In the genomic region with DNA sequence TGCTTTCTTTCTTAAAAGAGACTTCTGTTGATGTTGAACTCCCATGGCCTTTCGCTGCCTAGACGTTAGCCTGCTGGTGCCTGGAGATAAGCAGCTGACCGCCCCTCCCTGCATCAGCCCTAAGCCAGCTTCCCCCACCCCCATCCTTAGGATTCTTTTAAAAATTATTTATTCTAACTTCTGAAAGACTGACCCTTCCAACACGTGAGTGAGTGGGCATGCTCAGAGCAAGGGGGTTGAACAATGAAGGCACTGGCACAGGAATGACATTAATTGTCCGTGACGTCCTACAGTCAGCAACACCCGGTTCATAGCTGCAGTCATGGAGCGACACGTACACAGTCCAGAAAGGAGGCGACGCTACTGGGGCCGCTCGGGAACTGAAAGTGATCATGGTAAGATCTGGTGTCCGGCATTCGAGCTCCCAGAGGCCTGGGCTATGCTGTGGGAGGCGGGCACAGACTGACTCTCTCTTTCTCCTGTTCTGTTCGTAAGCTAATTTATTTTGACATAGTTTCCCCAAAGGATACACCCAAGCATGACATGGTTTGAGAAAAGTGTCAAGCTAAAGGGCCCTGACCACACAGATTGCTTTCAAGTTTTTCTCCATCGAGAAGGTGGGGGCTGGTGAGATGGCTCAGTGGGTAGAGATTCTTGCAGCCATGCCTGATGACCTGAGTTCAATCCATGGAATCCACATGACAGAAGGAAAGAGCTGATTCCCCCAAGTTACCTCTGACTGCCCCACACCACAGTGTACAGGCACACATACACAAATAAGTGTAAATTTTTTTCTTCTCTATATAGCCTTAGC, we compare ENCODE assay signal across 8 mouse cellular contexts. TPM values are rescaled to one million over a fixed set of nuclear protein-coding genes. Genes with fewer than 3 reads are reported as not detected.
DNase-seq lines count a peak whose midpoint lies in the region; ATAC-seq and TF ChIP-seq lines count a peak whose summit lies in the region.
"Had no signal": no experiment of that assay in that cellular context is flagged by ENCODE, and none has a peak within 500 bp of the region (broad histone marks: within the 10 kb centered on the region; RNA-seq: fewer than 3 reads in every experiment).

No protein-coding gene starts in this region.

- H3K4me1 ChIP-seq in kidney, postnatal 0 days (replicated peaks; ENCODE audit: insufficient read depth, low read length) = peaks cover 4% of the 10 kb centered on the region; the same call in 1 of the 2 replicates
- H3K4me1 ChIP-seq in embryonic facial prominence, embryonic 10.5 days = peaks cover 14% of the 10 kb centered on the region; the same call in 1 of the 2 replicates
- peaks cover 32 to 48% of the 10 kb centered on the region in 2 experiments for H3K4me1 ChIP-seq in liver, embryonic 14.5 days (replicated peaks; ENCODE audit: control insufficient read depth in 2 of 2, insufficient read depth in 2 of 2, low read length in 1 of 2)

- H3K4me3 ChIP-seq in kidney, postnatal 0 days (replicated peaks; ENCODE audit: low read depth, low read length) = no peak overlapping the region
- H3K4me3 ChIP-seq in embryonic facial prominence, embryonic 10.5 days = no peak overlapping the region
- peak overlapping the region; percentile 60 to 96 for H3K4me3 ChIP-seq in liver, embryonic 14.5 days (ENCODE audit: insufficient read depth in 1 of 2, low read depth in 2 of 2, low read length in 2 of 2)

- peak; percentile 75 for DNase-seq in kidney, postnatal 0 days (ENCODE audit: low spot score)
- no peak for DNase-seq in kidney, adult 8-10 months
- DNase-seq in embryonic facial prominence, embryonic 10.5 days (ENCODE audit: low spot score) = peak; percentile 20
- peak; percentile 79 to 82 (median 81) for DNase-seq in liver, embryonic 14.5 days (ENCODE audit: low read depth in 3 of 3, low spot score in 3 of 3)
- DNase-seq in spleen, postnatal 36 days (ENCODE audit: low spot score in 2 of 2) = peak; percentile 13 to 32
- DNase-seq in left cerebral cortex, postnatal 10 days (ENCODE audit: extremely low spot score in 1 of 2, low spot score in 2 of 2) = no peak
- DNase-seq in gastrocnemius, adult 8-10 months (ENCODE audit: low spot score in 2 of 2) = no peak
- DNase-seq: cerebellum, adult 8-10 months had no signal

- intact Hi-C loops in left cerebral cortex, postnatal 10 days (cut with DNase I) = loop anchor here (5.0 kb wide), 3 partner anchors 217 to 407 kb away; partner anchors contain the start of gene Cachd1

- H3K36me3 ChIP-seq in kidney, postnatal 0 days (ENCODE audit: insufficient read depth, low read length) = 0 out of 2 replicates have a peak, but pooled peaks cover 14% of the 10 kb centered on the region
- peaks cover 81% of the 10 kb centered on the region for H3K36me3 ChIP-seq in embryonic facial prominence, embryonic 10.5 days (replicated peaks)
- peaks cover 2% of the 10 kb centered on the region; the same call in 1 of the 2 replicates for H3K36me3 ChIP-seq in liver, embryonic 14.5 days (replicated peaks; ENCODE audit: control insufficient read depth, insufficient read depth, low read depth)

- peak; percentile 87 for TF ChIP-seq EP300 in liver, embryonic 14.5 days (IDR thresholded peaks at IDR 0.05; ENCODE audit: low read depth)

- H3K9me3 ChIP-seq in kidney, postnatal 0 days (replicated peaks; ENCODE audit: low read length) = no peaks in the 10 kb centered on the region
- H3K9me3 ChIP-seq in embryonic facial prominence, embryonic 10.5 days = no peaks in the 10 kb centered on the region
- H3K9me3 ChIP-seq in liver, embryonic 14.5 days (ENCODE audit: control insufficient read depth, low read length) = no peaks in the 10 kb centered on the region

- WGBS in kidney, postnatal 0 days = 43% methylated on average over 18 of the region's 18 CpGs
- WGBS in embryonic facial prominence, embryonic 10.5 days = 72% methylated on average over 18 of the region's 18 CpGs
- WGBS in liver, embryonic 14.5 days (ENCODE audit: insufficient replicate concordance) = 12% methylated on average over 18 of the region's 18 CpGs

- H3K27ac ChIP-seq in kidney, postnatal 0 days = no peak overlapping the region; the same call in 1 of the 2 replicates
- no peak overlapping the region; the same call in 1 of the 2 replicates for H3K27ac ChIP-seq in embryonic facial prominence, embryonic 10.5 days (replicated peaks)
- H3K27ac ChIP-seq in liver, embryonic 14.5 days = peak overlapping the region; percentile 96

- no peak overlapping the region for H3K9ac ChIP-seq in kidney, postnatal 0 days (ENCODE audit: low read depth, low read length)
- peak overlapping the region; percentile 68 for H3K9ac ChIP-seq in liver, embryonic 14.5 days (replicated peaks)

- no peak overlapping the region for H3K4me2 ChIP-seq in kidney, postnatal 0 days (ENCODE audit: low read length)
- peak overlapping the region; percentile 79 for H3K4me2 ChIP-seq in liver, embryonic 14.5 days (ENCODE audit: low read depth)

- no peak for TF ChIP-seq CTCF in kidney, postnatal 0 days (IDR thresholded peaks at IDR 0.05; ENCODE audit: low read depth)
- TF ChIP-seq CTCF in liver, embryonic 14.5 days (IDR thresholded peaks at IDR 0.05; ENCODE audit: low read depth) = no peak

- ATAC-seq in kidney, postnatal 0 days (replicated peaks; ENCODE audit: low FRiP score, low read depth) = peak; percentile 62
- ATAC-seq in liver, embryonic 14.5 days (ENCODE audit: insufficient read depth) = peak; percentile 92

- H3K27me3 ChIP-seq in kidney, postnatal 0 days (ENCODE audit: insufficient read depth, low read length) = no peaks in the 10 kb centered on the region
- no peaks in the 10 kb centered on the region for H3K27me3 ChIP-seq in embryonic facial prominence, embryonic 10.5 days (replicated peaks; ENCODE audit: low read depth, poor library complexity, severe bottlenecking)
- H3K27me3 ChIP-seq in liver, embryonic 14.5 days (ENCODE audit: control insufficient read depth, insufficient read depth, low read length) = no peaks in the 10 kb centered on the region

RNA-seq across cellular contexts. Expression of gene Gm10577, which starts 25.8 kb away (rescaled TPM):
- not detected in 2 replicates for polyA plus RNA-seq in kidney, postnatal 0 days (2015; fragmentation: Nextera tagmentation; extraction: Ambion mirVana)
- not detected in 2 replicates for polyA plus RNA-seq in embryonic facial prominence, embryonic 10.5 days (2016; fragmentation: Nextera tagmentation; extraction: Ambion mirVana)
- not detected in 2 replicates for polyA plus RNA-seq in liver, embryonic 14.5 days (2012; rRNA removed)
- polyA plus RNA-seq in liver, embryonic 14.5 days (2014; fragmentation: Nextera tagmentation; extraction: Ambion mirVana) = not detected in 2 replicates
- not detected for total RNA-seq in left cerebral cortex, postnatal 10 days (2021)
- total RNA-seq in gastrocnemius, adult 8-10 months (2022) = not detected

Comparison
In these comparisons a context has a peak if more than half of its experiments do, and no peak if none do; other contexts are left out.
1. DNase-seq: peak in kidney, postnatal 0 days (single experiment), embryonic facial prominence, embryonic 10.5 days (single experiment), liver, embryonic 14.5 days (3 of 3) and spleen, postnatal 36 days (2 of 2); none in kidney, adult 8-10 months (0 of 2), left cerebral cortex, postnatal 10 days (0 of 2) and gastrocnemius, adult 8-10 months (0 of 2).
2. H3K4me3 ChIP-seq: peak in liver, embryonic 14.5 days (2 of 2); none in kidney, postnatal 0 days (single experiment) and embryonic facial prominence, embryonic 10.5 days (single experiment).